Mouse (Mus musculus): ENCODE data around the gene Rit1. TPM values are rescaled to one million over a fixed set of nuclear protein-coding genes. Genes with fewer than 3 reads are reported as not detected.
"Not testable (repeated sequence)": the region's sequence is repeated elsewhere in the genome, so short reads cannot be mapped to it uniquely, and the experiment has no call there.

Rit1 gene
- polyA plus RNA-seq, 1 experiment = 52.1 TPM

GRCm38 (mm10) chr3:88761619-88762018 lies 45.0 kb downstream of the Rit1 start:
- TF ChIP-seq CTCF (IDR thresholded peaks at IDR 0.05; ENCODE audit: borderline replicate concordance, insufficient read depth, low read length) (no peak), POLR2A (IDR thresholded peaks at IDR 0.05; ENCODE audit: low read depth, low read length) (no peak)
- Histone ChIP-seq H3K27ac (ENCODE audit: insufficient read depth, low read length) (no peak overlapping the region), H3K4me3 (ENCODE audit: insufficient read depth, low read length) (no peak overlapping the region), H3K4me1 (ENCODE audit: control insufficient read depth, insufficient read depth, low read length) (peaks cover 2% of the 10 kb centered on the region; the same call in 1 of the 2 replicates)

DNA sequence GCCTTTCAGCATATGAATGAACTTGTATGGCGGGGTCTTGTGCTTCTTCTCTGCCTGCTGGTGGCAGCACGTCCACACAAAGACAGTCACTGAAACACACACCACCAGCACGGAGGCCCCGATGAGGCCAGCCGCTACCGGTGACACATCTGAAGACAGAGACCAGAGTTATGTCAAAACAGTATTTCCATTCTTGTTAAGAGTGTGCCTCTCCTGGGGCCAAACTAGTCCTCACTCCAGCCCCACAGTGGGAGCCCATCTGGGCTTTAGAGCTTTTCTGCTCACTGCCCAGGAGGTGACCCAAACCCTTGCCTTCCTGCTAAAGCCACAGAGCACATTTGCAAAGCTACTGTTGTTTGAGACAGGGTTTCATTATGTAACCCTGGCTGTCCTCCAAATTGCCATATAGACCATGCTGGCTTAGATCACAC lies 45.8 kb downstream of the Rit1 start:
- Histone ChIP-seq H3K4me3 (ENCODE audit: insufficient read depth, low read length) (no peak overlapping the region), H3K27ac (ENCODE audit: insufficient read depth, low read length) (no peak overlapping the region), H3K4me1 (ENCODE audit: control insufficient read depth, insufficient read depth, low read length) (no peaks in the 10 kb centered on the region)
- TF ChIP-seq POLR2A (IDR thresholded peaks at IDR 0.05; ENCODE audit: low read depth, low read length) = no peak
- TF ChIP-seq CTCF (IDR thresholded peaks at IDR 0.05; ENCODE audit: borderline replicate concordance, insufficient read depth, low read length) = no peak

GRCm38 (mm10) chr3:88771189-88771940 lies 54.7 kb downstream of the Rit1 start:
- TF ChIP-seq POLR2A (IDR thresholded peaks at IDR 0.05; ENCODE audit: low read depth, low read length) = peak; percentile 39; the same call in 1 of the 2 replicates
- Histone ChIP-seq H3K4me3 (ENCODE audit: insufficient read depth, low read length) (peak overlapping the region; percentile 30), H3K27ac (ENCODE audit: insufficient read depth, low read length) (peak overlapping the region; percentile 78)
- not testable (repeated sequence) for H3K4me1 ChIP-seq (ENCODE audit: control insufficient read depth, insufficient read depth, low read length)

- H3K27ac ChIP-seq (ENCODE audit: insufficient read depth, low read length) = peak overlapping the region; percentile 71; the same call in 1 of the 2 replicates
- H3K4me3 ChIP-seq (ENCODE audit: insufficient read depth, low read length) = peak overlapping the region; percentile 18
- not testable (repeated sequence) for H3K4me1 ChIP-seq (ENCODE audit: control insufficient read depth, insufficient read depth, low read length)
Observed at GRCm38 (mm10) chr3:88771941-88772280, 55.3 kb downstream of the Rit1 start.

GRCm38 (mm10) chr3:88772399-88772798 lies 55.8 kb downstream of the Rit1 start:
- not testable (repeated sequence) for H3K4me3 ChIP-seq (ENCODE audit: insufficient read depth, low read length); H3K27ac ChIP-seq (ENCODE audit: insufficient read depth, low read length); H3K4me1 ChIP-seq (ENCODE audit: control insufficient read depth, insufficient read depth, low read length)

- H3K27ac ChIP-seq (ENCODE audit: insufficient read depth, low read length); H3K4me3 ChIP-seq (ENCODE audit: insufficient read depth, low read length); H3K4me1 ChIP-seq (ENCODE audit: control insufficient read depth, insufficient read depth, low read length): not testable (repeated sequence)
Observed at GRCm38 (mm10) chr3:88773163-88773562, 56.5 kb downstream of the Rit1 start.

DNA sequence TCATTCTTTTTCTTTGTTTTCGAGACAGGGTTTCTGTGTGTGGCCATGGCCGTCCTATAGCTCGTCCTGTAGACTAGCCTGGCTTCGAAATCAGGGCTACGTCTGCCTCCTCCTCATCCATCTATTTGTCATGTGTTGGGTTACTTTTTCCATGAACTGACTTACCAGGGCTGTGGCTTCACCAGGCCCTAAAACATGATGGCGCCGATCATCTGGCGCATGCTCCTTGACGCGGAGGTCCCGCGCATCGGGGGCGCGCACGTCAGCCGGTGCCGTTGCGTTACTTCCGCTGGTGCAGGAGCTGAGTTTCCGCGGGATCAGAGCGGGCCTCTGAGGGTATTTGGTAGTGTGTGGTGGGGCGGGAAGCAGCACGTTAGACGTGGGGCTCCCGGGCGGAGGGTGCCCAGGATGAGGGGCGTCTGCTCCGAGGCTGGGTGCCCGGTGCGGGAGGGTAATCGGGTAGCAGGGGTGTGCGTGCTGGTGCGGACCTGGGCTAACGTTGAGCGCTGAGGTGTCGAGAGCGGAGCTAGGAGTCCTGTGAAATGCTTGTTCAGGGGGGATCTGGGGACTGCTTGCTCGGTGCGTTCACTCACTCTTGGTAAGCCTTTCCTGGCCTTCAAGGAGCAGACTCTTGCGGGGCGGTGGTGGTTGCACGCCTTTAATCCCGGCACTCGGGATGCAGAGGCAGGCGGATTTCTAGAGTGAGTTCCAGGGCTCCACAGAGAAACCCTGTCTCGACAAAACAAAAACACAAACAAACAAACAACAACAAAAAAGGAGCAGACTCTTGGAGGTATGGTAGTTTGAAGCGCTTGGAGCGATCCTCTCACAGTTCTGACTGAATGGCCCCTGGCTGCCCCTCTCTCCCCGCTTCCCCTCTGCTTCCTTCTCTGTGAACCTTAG lies 58.6 kb downstream of the Rit1 start, which contains the start of gene Syt11:
Gene Syt11, minus strand, starts transcription at position 226 of the 903 bp plus-strand sequence.
- Histone ChIP-seq H3K4me3 (ENCODE audit: insufficient read depth, low read length) (peak within 1 kb of the TSS; percentile 50), H3K27ac (ENCODE audit: insufficient read depth, low read length) (peak within 1 kb of the TSS; percentile 15; the same call in 1 of the 2 replicates)
- not testable (repeated sequence) for H3K4me1 ChIP-seq (ENCODE audit: control insufficient read depth, insufficient read depth, low read length)
- TF ChIP-seq POLR2A (IDR thresholded peaks at IDR 0.05; ENCODE audit: low read depth, low read length) = peak; percentile 66

Other genes with a start within 250 kb of the Rit1 start
- 401 and 426 TPM in 2 replicates for gene Lmna, start 206.9 kb upstream of the Rit1 start, polyA plus RNA-seq (2011; ENCODE audit: insufficient read length, low read depth, missing spikeins)
- gene Mex3a, start 184.4 kb upstream of the Rit1 start, polyA plus RNA-seq (2011; ENCODE audit: insufficient read length, low read depth, missing spikeins) = 25.7 and 33.6 TPM in 2 replicates
- not detected in 2 replicates for gene Rab25, start 168.5 kb upstream of the Rit1 start, polyA plus RNA-seq (2011; ENCODE audit: insufficient read length, low read depth, missing spikeins)
- gene Lamtor2, start 163.8 kb upstream of the Rit1 start, polyA plus RNA-seq (2011; ENCODE audit: insufficient read length, low read depth, missing spikeins) = 74.4 and 81.1 TPM in 2 replicates
- 38.5 and 50.4 TPM in 2 replicates for gene Ubqln4, start 163.1 kb upstream of the Rit1 start, polyA plus RNA-seq (2011; ENCODE audit: insufficient read length, low read depth, missing spikeins)
- gene Ssr2, start 141.0 kb upstream of the Rit1 start, polyA plus RNA-seq (2011; ENCODE audit: insufficient read length, low read depth, missing spikeins) = 218 and 298 TPM in 2 replicates
- 174 and 210 TPM in 2 replicates for gene Arhgef2, start 110.9 kb upstream of the Rit1 start, polyA plus RNA-seq (2011; ENCODE audit: insufficient read length, low read depth, missing spikeins)
- gene Rxfp4, start 63.7 kb upstream of the Rit1 start, polyA plus RNA-seq (2011; ENCODE audit: insufficient read length, low read depth, missing spikeins) = not detected in 2 replicates
- gene Khdc4, start 31.0 kb upstream of the Rit1 start, polyA plus RNA-seq (2011; ENCODE audit: insufficient read length, low read depth, missing spikeins) = 64.1 and 68.9 TPM in 2 replicates
- gene Syt11, start 58.3 kb downstream of the Rit1 start, polyA plus RNA-seq (2011; ENCODE audit: insufficient read length, low read depth, missing spikeins) = 18.9 and 29.2 TPM in 2 replicates
- 28.2 and 34.8 TPM in 2 replicates for gene Gon4l, start 118.4 kb downstream of the Rit1 start, polyA plus RNA-seq (2011; ENCODE audit: insufficient read length, low read depth, missing spikeins)
- 21.5 and 27.5 TPM in 2 replicates for gene Msto1, start 197.2 kb downstream of the Rit1 start, polyA plus RNA-seq (2011; ENCODE audit: insufficient read length, low read depth, missing spikeins)
- gene Ash1l, start 233.8 kb downstream of the Rit1 start, polyA plus RNA-seq (2011; ENCODE audit: insufficient read length, low read depth, missing spikeins) = 47.4 and 50.1 TPM in 2 replicates
- 111 and 136 TPM in 2 replicates for gene Dap3, start 234.3 kb downstream of the Rit1 start, polyA plus RNA-seq (2011; ENCODE audit: insufficient read length, low read depth, missing spikeins)